Mouse (Mus musculus) right cerebral cortex, postnatal 25 days (tissue): ENCODE results near the gene Ppm1j.
A peak's percentile ranks its signal among the peaks of the same experiment; 100 is the strongest.
"Not testable (repeated sequence)": the region's sequence is repeated elsewhere in the genome, so short reads cannot be mapped to it uniquely, and the experiment has no call there.

Experiments
- DNase-seq: peaks from one replicate; pipeline ENCODE4 v3.0.0; 2022

The Ppm1j gene

DNA sequence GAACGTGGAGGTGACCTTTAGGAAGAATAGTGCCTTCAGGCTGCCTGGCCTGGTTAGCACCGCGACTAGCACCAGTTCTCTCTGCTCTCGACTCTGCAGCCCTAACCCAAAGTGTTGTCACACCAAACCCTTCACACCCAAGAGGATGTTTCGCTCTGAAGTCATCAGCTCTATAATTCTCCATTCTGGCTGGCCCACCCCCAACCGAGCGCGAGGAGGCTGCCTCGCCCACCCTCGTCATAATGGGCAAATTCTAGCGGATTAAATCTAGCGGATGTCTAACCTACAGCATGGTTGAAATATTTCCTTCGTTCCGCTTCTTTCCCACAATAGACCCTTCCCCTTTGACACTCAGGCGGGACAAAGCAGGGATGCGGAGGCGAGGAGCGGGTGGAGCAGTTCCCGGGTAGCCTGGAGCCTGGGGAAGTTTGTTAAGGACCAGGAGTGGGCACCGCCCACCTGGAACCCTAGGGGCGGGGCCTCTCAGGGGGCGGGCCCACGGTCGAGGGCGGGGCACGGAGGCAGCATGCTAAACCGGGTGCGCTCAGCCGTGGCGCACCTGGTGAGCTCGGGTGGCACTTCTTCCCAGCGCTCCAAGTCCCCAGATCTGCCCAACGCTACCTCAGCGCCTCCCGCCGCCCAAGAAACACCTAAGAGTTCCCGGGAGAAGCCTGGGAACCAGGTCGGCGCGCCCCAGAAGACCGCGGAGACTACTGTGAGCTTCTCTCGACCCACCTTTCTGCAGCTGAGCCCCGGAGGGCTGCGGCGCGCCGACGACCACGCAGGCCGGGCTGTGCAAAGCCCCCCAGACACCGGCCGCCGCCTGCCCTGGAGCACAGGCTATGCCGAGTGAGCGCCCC is at the start of gene Ppm1j:
Gene Ppm1j (plus strand): TSS at position 496 of the 860 bp plus-strand sequence.
- peak; percentile 31 for DNase-seq

DNA sequence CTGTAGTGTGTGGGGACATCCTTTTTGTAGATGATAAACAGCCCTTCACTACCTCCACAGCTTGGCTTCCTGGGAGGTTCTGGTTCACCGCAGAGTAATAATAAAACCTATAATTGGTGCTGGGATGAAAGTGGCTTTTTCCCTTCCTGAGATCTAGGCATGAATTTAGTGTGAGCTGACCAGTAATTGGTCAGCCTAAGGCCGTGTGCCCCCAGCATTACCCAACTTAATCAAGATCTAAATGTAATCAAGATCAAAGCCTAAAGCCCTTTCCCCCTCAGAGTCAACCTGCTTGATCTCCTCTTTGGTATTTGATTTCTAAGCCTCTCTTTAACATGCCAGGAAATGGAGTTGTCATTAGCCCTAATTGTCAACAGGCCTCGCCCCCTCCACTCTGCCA is 47.9 kb upstream of the Ppm1j start:
- DNase-seq: no peak

DNA sequence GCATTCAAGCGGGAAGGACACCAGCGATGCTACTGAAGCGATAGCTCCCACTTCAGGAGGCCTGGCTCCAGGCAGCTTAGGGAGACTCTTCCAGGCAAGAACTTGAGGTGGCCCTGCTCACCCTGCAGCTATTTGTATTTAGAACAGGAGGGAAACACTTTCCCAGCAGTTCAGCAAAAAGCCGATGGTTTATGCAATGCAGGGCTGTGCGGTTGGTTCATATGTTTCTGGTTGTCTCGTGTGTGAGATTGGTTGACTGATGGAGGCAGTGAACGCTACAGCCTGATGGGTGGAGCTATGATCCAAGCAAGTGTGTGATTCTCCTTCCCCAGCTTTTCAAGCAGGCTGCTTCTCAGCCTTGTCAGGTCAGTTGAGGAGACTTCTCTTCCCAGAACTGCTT is 46.2 kb upstream of the Ppm1j start:
- DNase-seq: no peak

DNA sequence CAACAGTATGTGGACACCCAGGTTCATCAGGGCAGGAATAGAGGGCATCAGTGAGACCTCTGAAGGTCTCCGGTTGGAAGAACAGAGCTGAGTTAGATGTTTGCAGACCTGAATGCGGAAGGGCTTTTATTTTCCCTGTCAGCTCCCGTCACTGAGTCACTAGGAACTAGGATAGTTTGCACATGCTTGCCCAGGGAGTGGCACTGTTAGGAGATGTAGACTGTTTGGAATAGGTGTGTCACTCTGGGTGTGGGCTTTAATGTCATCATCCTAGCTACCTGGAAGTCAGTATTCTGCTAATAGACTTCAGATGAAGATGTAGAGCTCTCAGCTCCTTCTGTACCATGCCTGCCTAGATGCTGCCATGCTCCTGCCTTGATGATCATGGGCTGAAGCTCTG is 38.9 kb upstream of the Ppm1j start:
- DNase-seq: no peak

DNA sequence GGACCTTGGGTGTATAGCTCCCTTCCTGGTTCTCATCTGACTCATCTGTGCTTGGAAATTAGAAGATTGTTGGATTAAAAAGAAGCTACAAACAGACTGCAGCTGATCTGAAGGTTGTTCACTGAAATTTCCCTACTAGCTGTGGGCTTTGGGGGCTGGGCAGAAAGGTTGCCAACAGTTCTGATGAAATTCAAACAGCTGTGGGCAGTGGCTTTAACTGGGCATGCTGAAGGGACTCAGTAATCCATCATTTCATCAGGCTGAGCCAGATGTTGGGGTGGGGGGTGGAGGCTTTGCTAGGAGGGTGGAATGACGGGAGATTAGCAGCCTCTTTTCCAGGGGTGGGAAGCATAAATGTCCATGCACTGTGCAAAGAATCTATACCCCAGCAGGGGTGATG is 37.7 kb upstream of the Ppm1j start:
- DNase-seq: no peak

DNA sequence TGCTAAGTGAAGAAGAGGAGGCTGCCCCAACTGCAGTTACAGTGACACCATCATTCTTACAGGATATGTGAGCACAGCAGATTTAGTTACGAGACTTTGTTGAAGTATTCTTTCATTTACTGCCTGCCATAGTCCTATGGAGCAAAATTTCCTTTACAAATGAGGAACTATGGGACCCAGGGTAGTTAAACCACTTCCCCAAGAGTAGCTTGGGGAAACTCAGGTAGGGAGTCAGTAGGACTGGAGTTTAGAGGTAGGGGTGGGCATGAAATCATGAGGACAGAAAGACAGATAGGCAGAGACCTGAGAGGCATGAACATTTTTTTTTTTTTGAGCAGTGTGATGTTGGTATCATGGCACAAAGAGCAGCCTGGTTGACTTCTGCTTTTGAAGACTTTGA is 37.0 kb upstream of the Ppm1j start:
- DNase-seq: no peak

DNA sequence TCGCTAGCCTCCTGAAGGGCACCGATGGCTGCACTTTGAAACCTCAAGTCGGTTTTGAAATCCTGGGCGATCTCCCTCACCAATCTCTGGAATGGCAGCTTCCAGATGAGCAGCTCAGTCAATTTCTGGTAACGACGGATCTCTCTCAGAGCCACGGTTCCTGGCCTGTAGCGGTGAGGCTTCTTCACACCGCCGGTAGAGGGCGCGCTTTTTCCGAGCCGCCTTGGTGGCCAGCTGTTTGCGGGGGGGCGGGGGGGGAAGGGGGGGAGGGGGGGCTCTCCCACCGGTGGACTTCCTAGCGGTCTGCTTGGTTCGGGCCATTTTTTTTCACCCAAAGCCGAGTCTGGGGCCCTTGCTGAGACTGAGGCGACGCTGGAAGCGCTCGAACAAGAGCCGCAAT is 28.0 kb upstream of the Ppm1j start:
- not testable (repeated sequence) for DNase-seq

DNA sequence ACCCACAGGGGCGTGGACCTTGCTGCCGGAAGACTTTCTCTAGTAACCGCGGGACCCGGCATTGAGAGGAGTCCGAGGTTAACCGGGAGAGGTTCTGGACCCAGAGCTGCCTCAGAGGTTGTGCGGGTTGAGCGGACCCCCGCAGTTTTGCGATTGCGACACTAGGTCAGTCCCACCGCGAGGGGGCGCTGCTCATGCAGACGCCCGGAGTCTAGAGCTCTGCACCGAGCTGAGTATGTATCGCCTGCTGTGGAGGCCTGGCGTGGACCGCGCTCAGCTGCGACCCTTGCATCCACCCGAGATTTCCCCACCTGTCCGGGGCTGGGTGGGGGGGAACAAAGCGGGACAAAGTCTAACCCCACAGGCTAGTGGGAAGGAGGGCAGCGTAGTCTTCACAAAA is 22.4 kb upstream of the Ppm1j start:
- peak; percentile 45 for DNase-seq

DNA sequence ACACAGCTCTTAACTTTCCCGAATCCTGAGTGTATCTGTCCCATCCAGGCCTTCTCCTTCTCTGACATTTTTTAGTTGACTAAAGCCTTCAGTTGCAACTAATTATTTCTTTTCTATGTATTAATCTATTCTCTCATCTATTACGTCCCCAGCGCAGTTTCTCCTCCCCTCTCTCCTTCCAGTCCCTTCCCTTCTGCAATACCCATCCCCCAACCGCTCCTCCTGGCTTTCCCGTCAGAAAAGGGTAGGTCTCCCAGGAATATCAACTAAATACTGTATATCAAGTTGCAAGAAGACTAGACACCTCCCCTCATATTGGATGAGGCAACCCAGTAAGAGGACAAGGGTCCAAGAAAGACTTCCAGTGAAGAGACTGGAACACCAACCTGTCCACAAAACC is 22.0 kb upstream of the Ppm1j start:
- DNase-seq: no peak

DNA sequence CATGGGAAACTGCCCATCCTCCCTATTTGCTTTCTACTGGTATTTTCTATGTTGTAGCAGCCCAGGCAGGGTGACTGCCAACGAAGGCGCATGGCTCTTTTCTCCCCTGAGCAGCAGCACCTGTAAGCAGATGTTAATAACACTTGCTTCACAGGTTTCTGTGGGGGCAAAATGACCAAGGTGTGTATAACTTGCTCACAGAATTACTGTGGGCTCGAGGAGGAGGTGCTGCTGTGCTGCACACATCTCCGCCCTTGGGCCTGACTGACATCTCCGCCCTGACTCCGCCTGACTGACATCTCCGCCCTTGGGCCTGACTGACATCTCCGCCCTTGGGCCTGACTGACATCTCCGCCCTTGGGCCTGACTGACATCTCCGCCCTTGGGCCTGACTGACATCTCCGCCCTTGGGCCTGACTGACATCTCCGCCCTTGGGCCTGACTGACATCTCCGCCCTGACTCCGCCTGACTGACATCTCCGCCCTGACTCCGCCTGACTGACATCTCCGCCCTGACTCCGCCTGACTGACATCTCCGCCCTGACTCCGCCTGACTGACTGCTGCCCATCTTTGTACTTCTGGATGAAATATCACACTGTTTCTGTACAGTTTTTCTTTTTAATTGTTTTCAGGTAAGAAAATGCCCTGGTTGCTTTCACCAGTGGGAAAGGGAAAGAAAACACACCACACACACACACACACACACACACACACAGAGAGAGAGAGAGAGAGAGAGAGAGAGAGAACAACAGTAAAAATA is 18.6 kb upstream of the Ppm1j start:
- DNase-seq: not testable (repeated sequence)

DNA sequence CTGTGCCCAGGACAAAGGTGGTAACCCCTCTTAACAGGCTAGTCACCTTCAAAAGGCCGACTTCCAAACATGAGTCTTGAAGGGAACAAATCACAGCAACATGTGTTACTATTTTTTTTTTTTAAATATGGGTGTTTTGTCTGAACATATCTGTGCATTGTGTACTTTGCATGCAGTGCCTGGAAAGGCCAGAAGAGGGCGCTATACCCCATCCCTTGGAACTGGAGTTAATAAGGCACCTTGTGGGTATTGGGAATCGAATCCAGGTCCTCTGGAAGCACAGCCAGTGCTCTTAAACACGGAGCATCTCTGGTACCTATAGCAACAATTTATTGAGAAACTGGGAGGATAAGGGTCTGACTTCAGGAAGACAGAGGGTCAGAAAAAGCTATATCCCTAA is 15.8 kb upstream of the Ppm1j start:
- no peak for DNase-seq

DNA sequence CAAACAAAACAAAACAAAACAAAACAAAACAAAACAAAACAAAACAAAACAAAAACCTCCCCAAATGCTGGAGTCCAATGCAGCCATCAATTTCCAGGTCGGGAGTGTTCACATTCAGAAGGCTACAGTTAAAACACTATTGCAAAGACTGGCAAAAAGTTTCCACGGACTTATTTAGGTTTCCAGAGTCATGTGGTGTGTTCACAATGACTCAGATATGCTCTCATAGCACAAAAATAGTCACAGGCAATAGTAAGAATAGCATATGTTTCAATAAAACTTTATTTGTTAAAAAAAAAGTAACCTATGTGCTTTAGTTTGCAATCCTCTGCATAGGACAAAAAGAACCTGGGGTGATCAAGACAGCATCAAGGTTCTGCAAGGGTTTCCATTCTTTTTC is 13.7 kb upstream of the Ppm1j start:
- no peak for DNase-seq

DNA sequence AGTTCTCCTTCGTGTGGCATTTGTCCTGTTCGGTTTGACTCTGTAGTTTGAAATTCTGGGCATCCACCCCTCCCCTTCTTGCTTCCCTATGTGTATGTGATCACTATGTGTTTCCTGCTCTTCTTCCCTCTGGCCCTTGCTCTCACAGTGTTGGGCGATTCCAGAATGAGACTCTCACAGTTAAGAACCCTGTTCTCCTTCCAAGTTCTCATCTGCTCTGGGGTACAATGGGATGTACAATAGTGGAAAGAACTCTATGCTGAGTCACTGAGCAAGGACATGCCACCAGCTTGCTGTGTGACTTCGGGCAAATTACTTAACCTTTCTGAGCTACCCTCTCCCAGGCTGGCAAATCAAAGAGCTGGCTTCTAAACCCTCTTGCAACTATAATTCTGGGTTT is 13.1 kb upstream of the Ppm1j start:
- no peak for DNase-seq

DNA sequence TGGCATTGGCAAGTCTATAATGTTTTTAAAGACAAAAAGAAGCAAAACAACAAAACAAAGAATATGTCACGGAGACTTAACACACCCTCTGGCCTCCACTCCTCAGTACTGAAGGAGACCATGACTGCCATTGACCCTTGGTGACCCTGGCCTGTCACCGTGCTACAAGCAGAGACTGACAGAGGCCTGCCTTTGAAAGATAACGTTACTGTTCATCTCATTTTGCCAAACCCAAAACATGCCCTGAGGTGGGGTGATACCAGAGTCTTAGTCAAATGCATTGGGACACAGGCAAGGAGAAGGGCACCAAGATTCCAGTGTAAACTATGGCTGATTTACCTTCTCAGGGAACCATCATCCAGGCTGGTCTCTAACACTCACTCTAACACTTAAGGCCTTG is 11.7 kb upstream of the Ppm1j start:
- DNase-seq: no peak

DNA sequence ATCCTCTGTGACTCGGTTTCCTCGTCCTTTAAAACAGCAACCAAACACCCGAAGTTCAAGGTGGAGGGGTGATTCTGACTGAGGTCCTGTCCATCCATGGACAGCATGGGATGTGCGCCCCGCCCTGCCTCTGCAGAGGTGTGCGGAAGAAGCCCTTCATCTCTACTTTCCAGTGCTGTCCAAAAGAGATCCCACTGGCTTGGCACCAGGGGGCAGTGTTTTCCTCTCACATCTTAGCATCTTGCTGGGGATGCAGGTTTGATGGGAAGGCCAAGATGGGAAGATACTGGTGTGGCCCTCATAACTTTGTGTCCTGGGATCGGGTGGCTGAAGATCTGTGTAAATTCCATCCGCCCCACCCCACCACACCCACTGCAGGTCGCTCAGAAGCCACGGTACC is 10.8 kb upstream of the Ppm1j start:
- no peak for DNase-seq

DNA sequence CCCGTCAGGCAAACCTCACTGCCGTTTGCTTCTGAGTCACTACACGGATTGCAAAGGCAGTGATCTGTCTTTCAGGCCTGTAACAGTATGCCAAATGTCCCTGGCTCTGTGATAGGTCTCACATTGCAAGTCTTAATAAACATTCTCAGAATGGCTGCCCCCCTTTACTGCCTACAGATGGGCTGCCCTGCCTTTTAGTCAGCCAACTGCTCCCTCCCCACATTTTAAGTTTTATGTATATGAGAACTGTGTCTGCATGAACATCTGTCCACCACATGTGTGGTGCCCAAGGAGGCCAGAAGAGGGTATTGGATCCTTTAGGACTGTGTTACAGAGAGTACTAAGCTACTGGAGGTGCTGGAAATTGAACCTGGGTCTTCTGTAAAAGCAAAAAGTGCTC is 9.9 kb upstream of the Ppm1j start:
- no peak for DNase-seq

DNA sequence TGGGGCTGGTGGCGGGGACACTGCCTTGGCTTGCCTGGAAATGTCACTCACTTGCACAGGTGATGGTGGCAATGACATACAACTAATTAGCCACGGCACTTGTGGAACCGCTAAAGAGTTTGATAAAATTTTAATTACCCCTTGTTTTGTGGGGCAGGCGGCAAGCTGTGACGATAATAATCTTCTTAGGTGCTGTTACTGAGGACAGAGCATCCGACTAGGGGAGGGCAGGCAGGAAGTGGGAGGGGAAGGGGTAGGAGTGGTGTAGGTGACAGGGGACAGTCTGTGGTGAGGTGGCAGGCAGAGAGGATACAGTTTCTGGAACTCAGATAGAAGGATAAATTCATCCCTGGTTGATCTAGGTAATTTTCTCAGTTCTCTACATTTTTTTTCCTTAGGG is 9.4 kb upstream of the Ppm1j start:
- no peak for DNase-seq

DNA sequence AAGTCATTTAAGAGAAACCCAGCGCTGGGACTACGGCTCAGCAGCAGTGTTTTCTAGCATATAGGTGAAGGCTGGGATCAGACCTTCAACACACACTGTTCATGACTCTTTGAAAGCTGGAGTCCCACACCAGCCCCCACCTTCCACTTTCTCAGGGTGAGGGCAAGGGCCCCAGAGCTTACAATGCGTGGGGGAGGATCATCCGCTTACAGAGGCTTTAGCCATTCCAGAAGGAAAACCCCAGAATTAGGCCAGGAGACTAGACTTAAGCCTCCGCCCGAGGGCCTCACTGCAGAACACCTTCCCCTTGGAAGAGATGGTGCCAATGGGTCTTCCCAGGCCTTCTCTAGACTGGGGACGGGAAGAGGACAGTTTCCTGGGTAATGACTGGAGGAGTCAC is 7.6 kb upstream of the Ppm1j start:
- no peak for DNase-seq

DNA sequence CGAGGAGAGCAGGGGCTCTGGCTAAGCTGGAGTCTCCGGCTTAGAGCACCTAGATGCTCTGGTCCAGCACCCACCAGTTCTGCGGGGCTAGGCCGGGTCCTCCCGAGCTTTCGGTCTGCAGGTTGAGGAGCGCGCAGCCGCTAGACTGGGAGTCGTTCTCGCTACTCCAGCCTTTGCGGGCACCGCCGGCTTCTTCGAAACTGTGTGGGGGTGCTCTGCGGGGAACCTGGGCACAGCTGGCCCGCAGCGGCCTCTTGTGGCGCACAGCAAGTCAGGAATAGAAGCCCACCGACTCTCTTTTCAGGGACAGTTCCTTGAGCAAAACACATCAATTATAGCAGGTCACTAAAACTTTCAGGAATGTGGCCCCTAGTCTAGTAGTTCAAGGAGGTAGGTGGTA is 3.5 kb upstream of the Ppm1j start:
- DNase-seq: no peak

DNA sequence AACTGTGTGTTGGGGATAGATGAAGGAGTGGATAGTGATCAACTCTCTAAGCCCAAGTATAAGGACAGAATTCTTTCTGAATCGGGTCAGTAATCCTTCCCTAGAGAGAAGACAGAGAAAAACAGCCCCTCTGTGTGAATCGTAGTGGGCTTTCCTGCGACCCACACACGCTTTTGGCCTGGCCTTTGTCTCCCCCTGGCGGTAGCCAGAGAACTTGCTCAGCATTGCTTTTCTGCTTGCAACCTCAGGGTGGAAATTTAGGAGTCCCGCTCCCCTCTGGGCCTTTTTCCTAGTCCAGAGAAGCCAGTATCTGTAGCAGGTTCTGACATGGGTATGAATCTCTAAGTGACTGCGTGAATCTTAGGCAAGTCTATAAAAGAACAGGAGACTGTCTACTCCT is 907 bp upstream of the Ppm1j start:
- peak; percentile 36 for DNase-seq

DNA sequence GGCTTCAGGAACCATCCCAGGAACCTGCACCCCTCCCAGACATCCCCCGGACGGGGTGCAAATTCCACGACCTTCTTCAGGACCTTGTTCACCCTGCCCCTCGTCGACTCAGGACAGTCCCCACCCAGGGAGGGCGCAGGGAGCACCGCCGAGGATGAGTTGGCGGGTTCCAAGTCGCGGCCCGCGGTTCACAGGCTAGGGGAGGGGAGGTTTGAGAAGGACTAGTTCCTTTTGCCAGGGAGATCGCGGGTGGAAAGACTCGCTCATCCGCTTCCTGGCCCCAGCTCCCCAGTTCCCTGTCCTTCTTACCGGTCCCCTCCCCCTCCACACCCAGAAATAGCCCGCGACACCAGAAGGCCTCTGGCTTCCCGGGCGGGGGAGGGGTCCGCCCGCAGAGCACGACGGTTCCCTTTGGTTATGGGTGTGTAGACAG is 631 bp downstream of the Ppm1j start, which contains the start of gene Fam19a3:
Gene Fam19a3 (minus strand): TSS at position 370 of the 433 bp plus-strand sequence.
- no peak for DNase-seq

DNA sequence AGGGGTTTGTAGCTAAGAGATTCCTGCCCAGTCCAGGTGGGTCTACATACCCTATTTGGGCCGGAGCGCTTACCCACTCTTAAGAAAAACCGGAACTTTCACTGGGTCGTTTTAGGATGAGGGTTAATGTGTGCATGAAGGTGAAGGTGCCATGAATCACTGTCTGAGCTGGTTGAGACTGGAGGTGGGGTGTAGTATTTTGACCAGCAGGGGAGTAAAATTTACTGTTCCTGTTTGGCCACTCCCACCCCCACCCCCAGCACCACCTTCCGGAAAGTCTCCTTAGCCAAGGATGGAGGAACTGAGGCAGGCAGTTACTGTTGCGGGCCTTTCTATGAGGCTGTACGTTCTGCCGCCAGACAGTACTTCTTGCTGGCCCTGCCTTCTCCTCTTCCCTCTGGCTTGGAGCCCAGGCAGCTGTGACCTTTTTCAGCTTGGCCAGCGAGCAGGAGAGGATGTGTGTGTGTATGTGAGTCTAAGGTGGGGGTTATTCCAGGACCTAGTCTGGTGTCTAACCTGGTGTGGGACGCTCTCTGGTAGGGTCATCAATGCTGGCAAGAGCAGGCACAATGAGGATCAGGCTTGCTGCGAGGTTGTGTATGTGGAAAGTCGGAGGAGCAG is 1.3 kb downstream of the Ppm1j start:
- DNase-seq: no peak

DNA sequence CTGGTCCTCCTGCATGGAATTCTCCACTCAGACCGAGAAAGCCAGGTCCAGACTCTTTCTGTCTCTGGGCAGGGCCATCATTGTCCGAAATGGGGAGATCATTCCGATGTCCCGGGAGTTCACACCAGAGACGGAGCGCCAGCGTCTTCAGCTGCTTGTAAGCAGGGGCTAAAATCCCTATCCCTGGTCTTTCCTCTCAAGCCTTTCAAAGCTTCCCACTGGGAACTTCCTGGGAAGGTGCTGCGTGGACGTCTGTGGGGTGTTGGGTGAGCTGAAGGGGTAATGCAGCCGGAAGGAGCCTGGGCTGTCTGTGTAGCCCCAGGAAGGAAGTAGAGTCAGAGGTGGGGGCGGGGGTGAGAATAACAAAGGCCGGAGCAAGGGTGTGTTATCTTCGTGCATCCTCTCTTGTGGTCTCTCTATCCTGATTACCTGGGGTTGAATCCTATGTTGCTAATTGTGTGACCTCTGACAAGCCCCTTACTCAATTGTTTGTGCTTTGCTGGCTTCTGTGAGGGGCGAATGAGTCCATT is 3.2 kb downstream of the Ppm1j start:
- no peak for DNase-seq

DNA sequence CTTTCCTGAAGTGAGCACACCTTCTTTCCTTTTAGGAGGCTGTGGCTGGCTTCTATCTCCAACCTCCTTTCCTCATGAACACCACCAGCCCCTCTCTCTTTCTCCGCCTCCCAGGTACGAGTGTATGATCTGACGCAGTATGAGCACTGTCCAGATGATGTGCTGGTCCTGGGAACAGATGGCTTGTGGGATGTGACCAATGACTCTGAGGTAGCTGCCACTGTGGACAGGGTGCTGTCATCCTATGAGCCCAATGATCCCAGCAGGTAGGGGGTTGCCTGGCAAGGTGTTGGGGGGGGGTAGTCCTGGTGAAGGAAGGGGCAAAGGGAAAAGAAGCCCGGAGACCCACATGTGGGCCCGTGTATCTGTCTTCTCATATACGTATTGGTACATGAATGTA is 4.4 kb downstream of the Ppm1j start:
- DNase-seq: no peak
